Mouse (Mus musculus): ENCODE data around the gene Gadd45g. TPM values are rescaled to one million over a fixed set of nuclear protein-coding genes. Genes with fewer than 3 reads are reported as not detected.

Gene Gadd45g
- polyA plus RNA-seq, 1 experiment: 180 TPM

GRCm38 (mm10) chr13:51846868-51847793 lies 653 bp downstream of the Gadd45g start:
- no peaks in the 10 kb centered on the region for H3K27me3 ChIP-seq (ENCODE audit: control insufficient read depth, insufficient read depth, insufficient read length)

GRCm38 (mm10) chr13:51847979-51848480 lies 1.6 kb downstream of the Gadd45g start:
- TF ChIP-seq MAX (IDR thresholded peaks at IDR 0.05) (no peak), CEBPB (IDR thresholded peaks at IDR 0.05; ENCODE audit: low read depth) (no peak), CTCF (IDR thresholded peaks at IDR 0.05; ENCODE audit: control insufficient read depth, insufficient read depth, insufficient read length) (peak; percentile 45)

More at GRCm38 (mm10) chr13:51846868-51847793, 653 bp downstream of the Gadd45g start:
- H3K36me3 ChIP-seq (ENCODE audit: control insufficient read depth, insufficient read depth): peaks cover 15% of the 10 kb centered on the region
- peaks cover 20% of the 10 kb centered on the region for H3K79me3 ChIP-seq (ENCODE audit: low read depth)
- H3ac ChIP-seq (ENCODE audit: control insufficient read depth, insufficient read length, low read depth): peak overlapping the region; percentile 92
- TF ChIP-seq MAX (IDR thresholded peaks at IDR 0.05): no peak
- peaks cover 31% of the 10 kb centered on the region for H3K79me2 ChIP-seq (ENCODE audit: control insufficient read depth, insufficient read depth)
- H3K4me3 ChIP-seq (ENCODE audit: insufficient read depth, poor library complexity, severe bottlenecking): peak overlapping the region; percentile 99

GRCm38 (mm10) chr13:51848481-51849240 lies 2.2 kb downstream of the Gadd45g start:
- peaks cover 31% of the 10 kb centered on the region for H3K79me2 ChIP-seq (ENCODE audit: control insufficient read depth, insufficient read depth)
- H3K79me3 ChIP-seq (ENCODE audit: low read depth): peaks cover 20% of the 10 kb centered on the region
- peak overlapping the region; percentile 63 for H3ac ChIP-seq (ENCODE audit: control insufficient read depth, insufficient read length, low read depth)
- TF ChIP-seq MYOD1 (IDR thresholded peaks at IDR 0.05; ENCODE audit: control insufficient read depth, insufficient read length, low read depth) (peak; percentile 44), MAX (IDR thresholded peaks at IDR 0.05) (no peak)
- peak overlapping the region; percentile 99 for H3K4me3 ChIP-seq (ENCODE audit: insufficient read depth, poor library complexity, severe bottlenecking)
- no peaks in the 10 kb centered on the region for H3K27me3 ChIP-seq (ENCODE audit: control insufficient read depth, insufficient read depth, insufficient read length)
- H3K36me3 ChIP-seq (ENCODE audit: control insufficient read depth, insufficient read depth): peaks cover 15% of the 10 kb centered on the region

More at GRCm38 (mm10) chr13:51847979-51848480, 1.6 kb downstream of the Gadd45g start:
- Histone ChIP-seq H3K36me3 (ENCODE audit: control insufficient read depth, insufficient read depth) (peaks cover 15% of the 10 kb centered on the region), H3K4me3 (ENCODE audit: insufficient read depth, poor library complexity, severe bottlenecking) (peak overlapping the region; percentile 99), H3ac (ENCODE audit: control insufficient read depth, insufficient read length, low read depth) (peak overlapping the region; percentile 92), H3K27me3 (ENCODE audit: control insufficient read depth, insufficient read depth, insufficient read length) (no peaks in the 10 kb centered on the region), H3K79me2 (ENCODE audit: control insufficient read depth, insufficient read depth) (peaks cover 31% of the 10 kb centered on the region), H3K79me3 (ENCODE audit: low read depth) (peaks cover 20% of the 10 kb centered on the region)

GRCm38 (mm10) chr13:51849241-51850033 lies 3.0 kb downstream of the Gadd45g start:
- no peak for TF ChIP-seq MAX (IDR thresholded peaks at IDR 0.05)
- no peak for TF ChIP-seq FOSL1 (IDR thresholded peaks at IDR 0.05; ENCODE audit: insufficient read depth, low read length, poor library complexity, severe bottlenecking)
- no peak for TF ChIP-seq USF1 (IDR thresholded peaks at IDR 0.05; ENCODE audit: low read depth)
- no peak for TF ChIP-seq MYOG (IDR thresholded peaks at IDR 0.05; ENCODE audit: control insufficient read depth, extremely low read depth, insufficient read length)
- TF ChIP-seq MYOD1 (IDR thresholded peaks at IDR 0.05; ENCODE audit: control insufficient read depth, insufficient read length, low read depth): no peak
- TF ChIP-seq CTCF (IDR thresholded peaks at IDR 0.05; ENCODE audit: control insufficient read depth, insufficient read depth, insufficient read length): no peak
- no peak for TF ChIP-seq CEBPB (IDR thresholded peaks at IDR 0.05; ENCODE audit: low read depth)
- H3K36me3 ChIP-seq (ENCODE audit: control insufficient read depth, insufficient read depth): peaks cover 15% of the 10 kb centered on the region
- peak overlapping the region; percentile 99 for H3K4me3 ChIP-seq (ENCODE audit: insufficient read depth, poor library complexity, severe bottlenecking)
- H3K27me3 ChIP-seq (ENCODE audit: control insufficient read depth, insufficient read depth, insufficient read length): no peaks in the 10 kb centered on the region
- H3ac ChIP-seq (ENCODE audit: control insufficient read depth, insufficient read length, low read depth): peak overlapping the region; percentile 14
- H3K79me3 ChIP-seq (ENCODE audit: low read depth): peaks cover 20% of the 10 kb centered on the region
- peaks cover 31% of the 10 kb centered on the region for H3K79me2 ChIP-seq (ENCODE audit: control insufficient read depth, insufficient read depth)

GRCm38 (mm10) chr13:51850565-51850964 lies 4.1 kb downstream of the Gadd45g start:
- TF ChIP-seq USF1 (IDR thresholded peaks at IDR 0.05; ENCODE audit: low read depth) (no peak), MYOD1 (IDR thresholded peaks at IDR 0.05; ENCODE audit: control insufficient read depth, insufficient read length, low read depth) (no peak)
- Histone ChIP-seq H3K36me3 (ENCODE audit: control insufficient read depth, insufficient read depth) (peaks cover 15% of the 10 kb centered on the region), H3K4me3 (ENCODE audit: insufficient read depth, poor library complexity, severe bottlenecking) (no peak overlapping the region), H3ac (ENCODE audit: control insufficient read depth, insufficient read length, low read depth) (no peak overlapping the region), H3K79me2 (ENCODE audit: control insufficient read depth, insufficient read depth) (peaks cover 31% of the 10 kb centered on the region), H3K27me3 (ENCODE audit: control insufficient read depth, insufficient read depth, insufficient read length) (no peaks in the 10 kb centered on the region), H3K79me3 (ENCODE audit: low read depth) (peaks cover 20% of the 10 kb centered on the region)
